Mouse (Mus musculus) central nervous system, embryonic 11.5 days (tissue): ENCODE data around the gene Fam78a. TPM values are rescaled to one million over a fixed set of nuclear protein-coding genes. Genes with fewer than 3 reads are reported as not detected.

ENCODE experiments used
- polyA plus RNA-seq: library from polyadenylated mRNA; depleted of rRNA; stranded (reverse); fragments of >200 nt; gene quantifications from 2 replicates; pipeline ENCODE4 v1.2.3, GENCODE M21; 2012; rRNA removed

Fam78a gene
- 3.1 and 3.8 TPM in 2 replicates for polyA plus RNA-seq

GRCm38 (mm10) chr2:32084111-32084871, at the start of gene Fam78a:
Fam78a (minus strand) TSS chr2:32084857.

GRCm38 (mm10) chr2:32095351-32096121, 10.9 kb upstream of the Fam78a start, which contains the start of gene Plpp7:
Plpp7 (plus strand) TSS chr2:32095528.

Other genes starting within 250 kb of the Fam78a start
- 0.92 and 1.1 TPM in 2 replicates for gene Fibcd1, start 238.9 kb downstream of the Fam78a start, polyA plus RNA-seq
- gene Lamc3, start 197.6 kb downstream of the Fam78a start, polyA plus RNA-seq = 6.9 and 11.1 TPM in 2 replicates
- 43.7 and 48.6 TPM in 2 replicates for gene Aif1l, start 134.7 kb downstream of the Fam78a start, polyA plus RNA-seq
- 32.7 and 43.2 TPM in 2 replicates for gene Nup214, start 110.4 kb downstream of the Fam78a start, polyA plus RNA-seq
- 5.3 and 6.5 TPM in 2 replicates for gene Plpp7, start 10.7 kb upstream of the Fam78a start, polyA plus RNA-seq
- gene Prrc2b, start 66.2 kb upstream of the Fam78a start, polyA plus RNA-seq = 70.6 and 78.4 TPM in 2 replicates
- gene Pomt1, start 151.7 kb upstream of the Fam78a start, polyA plus RNA-seq = 27.8 and 30.9 TPM in 2 replicates
- gene Uck1, start 175.3 kb upstream of the Fam78a start, polyA plus RNA-seq = 57.3 and 59.8 TPM in 2 replicates
- 36.2 and 38.3 TPM in 2 replicates for gene Golga2, start 202.5 kb upstream of the Fam78a start, polyA plus RNA-seq
- gene Swi5, start 203.2 kb upstream of the Fam78a start, polyA plus RNA-seq = 351 and 391 TPM in 2 replicates